Mouse (Mus musculus) hindbrain, embryonic 11.5 days (tissue): ENCODE measurements around the gene Pcid2. TPM values are rescaled to one million over a fixed set of nuclear protein-coding genes. Genes with fewer than 3 reads are reported as not detected.

Source experiments
- ATAC-seq: fragments of 200-750 bp; cut with Nextera tagmentation; 2 replicates; pipeline ENCODE4 v1.8.0; 2017; ENCODE audit warnings: mild to moderate bottlenecking, moderate TSS enrichment, moderate library complexity; ENCODE audit not compliant: low FRiP score
- DNase-seq: peaks from one replicate; pipeline ENCODE4 v3.0.0-alpha.2; 2015; ENCODE audit warnings: low spot score
- H3K27ac ChIP-seq: fragments of 300-500 bp; sonication (generic); 2 replicates; pipeline ENCODE4 v1.5.1; 2014; ENCODE audit warnings: mild to moderate bottlenecking, low read depth, low read length
- H3K27me3 ChIP-seq: fragments of 300-500 bp; sonication (generic); 2 replicates; pipeline ENCODE4 v1.6.1; 2014; ENCODE audit warnings: mild to moderate bottlenecking, low read length, moderate library complexity, mixed read lengths; ENCODE audit not compliant: control insufficient read depth, insufficient read depth
- H3K36me3 ChIP-seq: fragments of 300-500 bp; sonication (generic); 2 replicates; pipeline ENCODE4 v1.6.1; 2014; ENCODE audit warnings: mild to moderate bottlenecking, low read length, moderate library complexity, mixed read lengths; ENCODE audit not compliant: control insufficient read depth, insufficient read depth
- H3K4me1 ChIP-seq: fragments of 300-500 bp; sonication (generic); replicated peaks from 2 replicates; pipeline ENCODE4 v1.6.1; 2014; ENCODE audit warnings: low read length, mixed read lengths; ENCODE audit not compliant: control insufficient read depth, insufficient read depth
- H3K4me2 ChIP-seq: fragments of 300-500 bp; sonication (generic); replicated peaks from 2 replicates; pipeline ENCODE4 v1.6.1; 2014; ENCODE audit warnings: mild to moderate bottlenecking, low read depth, low read length
- H3K4me3 ChIP-seq: fragments of 300-500 bp; sonication (generic); 2 replicates; pipeline ENCODE4 v1.5.1; 2014; ENCODE audit warnings: low read depth, low read length
- H3K9ac ChIP-seq: fragments of 300-500 bp; sonication (generic); 2 replicates; pipeline ENCODE4 v1.6.1; 2014; ENCODE audit warnings: low read depth, low read length
- H3K9me3 ChIP-seq: fragments of 300-500 bp; sonication (generic); 2 replicates; pipeline ENCODE4 v1.6.1; 2016; ENCODE audit warnings: low read length; ENCODE audit not compliant: control insufficient read depth
- WGBS: fragments of 180-500 bp; shearing (Covaris S2); extraction: QIAGEN DNeasy Blood & Tissue Kit; methylation state at CpG from one replicate; pipeline ENCODE4 v1.1.7; 2014; 5-methylcytosine and 5-hydroxymethylcytosine counted together
- polyA plus RNA-seq: library from polyadenylated mRNA; unstranded; fragments of >200 nt; fragmentation: Nextera tagmentation; extraction: Ambion mirVana; gene quantifications from 2 replicates; pipeline ENCODE4 v1.2.1, GENCODE M21; 2014

Pcid2 gene
- polyA plus RNA-seq, 1 experiment from 2014 or later, result 56.3 TPM

- no peaks in the 10 kb centered on the region for H3K9me3 ChIP-seq
- H3K4me1 ChIP-seq, result no peaks in the 10 kb centered on the region
- DNase-seq (no peak), ATAC-seq (no peak)
- no peak overlapping the region for H3K4me2 ChIP-seq
- H3K27me3 ChIP-seq, result no peaks in the 10 kb centered on the region
- no peak overlapping the region for H3K4me3 ChIP-seq
- WGBS, result 79% methylated on average over 5 of the region's 5 CpGs
- H3K36me3 ChIP-seq, result no peaks in the 10 kb centered on the region
- no peak overlapping the region for H3K9ac ChIP-seq
- no peak overlapping the region for H3K27ac ChIP-seq
These were observed 76.8 kb downstream of the Pcid2 start for GRCm38 (mm10) chr8:13028482-13028881.

- Histone ChIP-seq H3K4me2 (no peak overlapping the region), H3K27ac (no peak overlapping the region), H3K4me3 (no peak overlapping the region), H3K27me3 (no peaks in the 10 kb centered on the region), H3K9me3 (no peaks in the 10 kb centered on the region), H3K36me3 (no peaks in the 10 kb centered on the region), H3K4me1 (no peaks in the 10 kb centered on the region), H3K9ac (no peak overlapping the region)
- WGBS, result 92% methylated on average over 5 of the region's 5 CpGs
- no peak for DNase-seq
- no peak for ATAC-seq
These were observed 77.6 kb downstream of the Pcid2 start for GRCm38 (mm10) chr8:13027615-13028014.

Other genes with a start within 250 kb of the Pcid2 start
- gene Mcf2l, start 231.7 kb downstream of the Pcid2 start, polyA plus RNA-seq, result 51.0 and 54.4 TPM in 2 replicates
- gene F7, start 79.4 kb downstream of the Pcid2 start, polyA plus RNA-seq, result 0.23 TPM in 1 of 2 replicates, not detected in the other
- gene F10, start 68.2 kb downstream of the Pcid2 start, polyA plus RNA-seq, result 1.1 and 1.4 TPM in 2 replicates
- gene Proz, start 44.5 kb downstream of the Pcid2 start, polyA plus RNA-seq, result 0.22 and 0.40 TPM in 2 replicates
- gene Cul4a, start 162 bp upstream of the Pcid2 start, polyA plus RNA-seq, result 83.5 and 93.0 TPM in 2 replicates
- 261 and 286 TPM in 2 replicates for gene Lamp1, start 53.7 kb upstream of the Pcid2 start, polyA plus RNA-seq
- 12.9 and 13.0 TPM in 2 replicates for gene Grtp1, start 95.2 kb upstream of the Pcid2 start, polyA plus RNA-seq
- gene Adprhl1, start 148.7 kb upstream of the Pcid2 start, polyA plus RNA-seq, result 0.26 and 0.32 TPM in 2 replicates
- gene Dcun1d2, start 182.7 kb upstream of the Pcid2 start, polyA plus RNA-seq, result 30.2 and 32.5 TPM in 2 replicates
- 36.0 and 37.1 TPM in 2 replicates for gene Tmco3, start 182.7 kb upstream of the Pcid2 start, polyA plus RNA-seq
- gene Tfdp1, start 233.3 kb upstream of the Pcid2 start, polyA plus RNA-seq, result 175 and 188 TPM in 2 replicates